Mouse (Mus musculus) forebrain, postnatal 0 days (tissue): ENCODE results near the gene Wdr12. TPM values are rescaled to one million over a fixed set of nuclear protein-coding genes. Genes with fewer than 3 reads are reported as not detected.
A peak's percentile ranks its signal among the peaks of the same experiment; 100 is the strongest.

Experiments used
- ATAC-seq: fragments of 200-750 bp; cut with Nextera tagmentation; 2 replicates; pipeline ENCODE4 v1.8.0; 2017; ENCODE audit warnings: mild to moderate bottlenecking, moderate library complexity
- DNase-seq: peaks from one replicate; pipeline ENCODE4 v3.0.0-alpha.2; 2015
- H3K27ac ChIP-seq: fragments of 300-500 bp; sonication (generic); 2 replicates; pipeline ENCODE4 v1.5.1; 2014; ENCODE audit warnings: low read depth, mild to moderate bottlenecking, antibody characterized with exemption, low read length, moderate library complexity, mixed read lengths
- H3K27me3 ChIP-seq: fragments of 300-500 bp; sonication (generic); 2 replicates; pipeline ENCODE4 v1.6.1; 2014; ENCODE audit warnings: mild to moderate bottlenecking, low read length, mixed read lengths; ENCODE audit not compliant: insufficient read depth
- H3K36me3 ChIP-seq: fragments of 300-500 bp; sonication (generic); 2 replicates; pipeline ENCODE4 v1.6.1; 2014; ENCODE audit warnings: mild to moderate bottlenecking, moderate library complexity; ENCODE audit not compliant: insufficient read depth
- H3K4me1 ChIP-seq: fragments of 300-500 bp; sonication (generic); 2 replicates; pipeline ENCODE4 v1.6.1; 2014; ENCODE audit warnings: antibody characterized with exemption; ENCODE audit not compliant: insufficient read depth
- H3K4me2 ChIP-seq: fragments of 300-500 bp; sonication (generic); 2 replicates; pipeline ENCODE4 v1.6.1; 2014; ENCODE audit warnings: low read depth, mild to moderate bottlenecking, moderate library complexity
- H3K4me3 ChIP-seq: fragments of 300-500 bp; sonication (generic); 2 replicates; pipeline ENCODE4 v1.5.1; 2014; ENCODE audit warnings: low read depth, low read length, mixed read lengths
- H3K9ac ChIP-seq: fragments of 300-500 bp; sonication (generic); 2 replicates; pipeline ENCODE4 v1.6.1; 2014; ENCODE audit warnings: mild to moderate bottlenecking
- H3K9me3 ChIP-seq: fragments of 300-500 bp; sonication (generic); 2 replicates; pipeline ENCODE4 v1.6.1; 2016; ENCODE audit warnings: low read length
- CTCF ChIP-seq: sonication (generic); IDR thresholded peaks from 2 replicates; pipeline ENCODE4 v1.5.1; 2016; ENCODE audit warnings: antibody characterized with exemption, control low read depth, low read depth
- WGBS: fragments of 180-500 bp; shearing (Covaris S2); extraction: QIAGEN DNeasy Blood & Tissue Kit; methylation state at CpG from one replicate; pipeline ENCODE4 v1.1.7; 2014; 5-methylcytosine and 5-hydroxymethylcytosine counted together
- polyA plus RNA-seq: library from polyadenylated mRNA; unstranded; fragments of >200 nt; fragmentation: Nextera tagmentation; extraction: Ambion mirVana; gene quantifications from 2 replicates; pipeline ENCODE4 v1.2.1, GENCODE M21; 2015
- total RNA-seq: library from RNA; depleted of rRNA; stranded (reverse); fragments of >200 nt; gene quantifications from 2 replicates; pipeline ENCODE4 v1.2.3, GENCODE M21; 2014; rRNA removed

Wdr12 gene
- total RNA-seq = 29.2 and 33.2 TPM in 2 replicates
- polyA plus RNA-seq = 51.8 and 55.3 TPM in 2 replicates

GRCm38 (mm10) chr1:60098024-60098781 lies at the start of gene Wdr12, which contains the start of gene Carf:
Gene Wdr12 (minus strand): TSS chr1:60098645.
Gene Carf (plus strand): TSS chr1:60098247.
- Histone ChIP-seq H3K27ac (peak within 1 kb of the TSS; percentile 98), H3K36me3 (peaks cover 8% of the 10 kb centered on the region; the same call in 1 of the 2 replicates), H3K4me3 (peak within 1 kb of the TSS; percentile 65), H3K4me2 (peak within 1 kb of the TSS; percentile 69), H3K4me1 (peaks cover 5% of the 10 kb centered on the region; the same call in 1 of the 2 replicates), H3K27me3 (no peaks in the 10 kb centered on the region), H3K9me3 (no peaks in the 10 kb centered on the region), H3K9ac (peak within 1 kb of the TSS; percentile 81)
- DNase-seq (peak; percentile 99), ATAC-seq (peak; percentile 97)
- under 1% methylated on average over 69 of the region's 71 CpGs for WGBS
- peak; percentile 27; the same call in 1 of the 2 replicates for TF ChIP-seq CTCF

- H3K4me2 ChIP-seq = no peak overlapping the region
- H3K9me3 ChIP-seq = no peaks in the 10 kb centered on the region
- H3K4me3 ChIP-seq = no peak overlapping the region
- H3K27me3 ChIP-seq = no peaks in the 10 kb centered on the region
- no peak for DNase-seq
- H3K27ac ChIP-seq = no peak overlapping the region
- no peaks in the 10 kb centered on the region for H3K4me1 ChIP-seq
- no peak overlapping the region for H3K9ac ChIP-seq
- no peak for TF ChIP-seq CTCF
- peaks cover 6% of the 10 kb centered on the region; the same call in 1 of the 2 replicates for H3K36me3 ChIP-seq
- WGBS = 39% methylated on average over 9 of the region's 9 CpGs
- no peak for ATAC-seq
Measured at GRCm38 (mm10) chr1:60137346-60137745, 38.9 kb upstream of the Wdr12 start.

- H3K9me3 ChIP-seq = no peaks in the 10 kb centered on the region; the same call in 1 of the 2 replicates
- no peak for ATAC-seq
- peaks cover 5% of the 10 kb centered on the region; the same call in 1 of the 2 replicates for H3K36me3 ChIP-seq
- H3K27me3 ChIP-seq = no peaks in the 10 kb centered on the region
- no peak overlapping the region for H3K4me3 ChIP-seq
- no peak for TF ChIP-seq CTCF
- no peak overlapping the region for H3K9ac ChIP-seq
- H3K4me1 ChIP-seq = no peaks in the 10 kb centered on the region
- H3K27ac ChIP-seq = no peak overlapping the region
- H3K4me2 ChIP-seq = no peak overlapping the region
- no peak for DNase-seq
- 91% methylated on average over 7 of the region's 7 CpGs for WGBS
Measured at GRCm38 (mm10) chr1:60117721-60118455, 19.4 kb upstream of the Wdr12 start.

- Histone ChIP-seq H3K4me3 (no peak overlapping the region), H3K36me3 (peaks cover 9% of the 10 kb centered on the region), H3K9ac (no peak overlapping the region), H3K9me3 (no peaks in the 10 kb centered on the region), H3K4me1 (no peaks in the 10 kb centered on the region), H3K27ac (no peak overlapping the region), H3K4me2 (no peak overlapping the region), H3K27me3 (no peaks in the 10 kb centered on the region)
- peak; percentile 16; the same call in 1 of the 2 replicates for TF ChIP-seq CTCF
- WGBS = 98% methylated on average over 1 of the region's 1 CpGs
- DNase-seq (no peak), ATAC-seq (no peak)
Measured at GRCm38 (mm10) chr1:60104582-60104981, 6.1 kb upstream of the Wdr12 start.

GRCm38 (mm10) chr1:60098839-60099238 lies 394 bp upstream of the Wdr12 start:
- 12% methylated on average over 9 of the region's 9 CpGs for WGBS
- Histone ChIP-seq H3K27ac (peak overlapping the region; percentile 98), H3K4me3 (peak overlapping the region; percentile 65), H3K9me3 (no peaks in the 10 kb centered on the region), H3K36me3 (peaks cover 5% of the 10 kb centered on the region; the same call in 1 of the 2 replicates), H3K4me1 (peaks cover 5% of the 10 kb centered on the region; the same call in 1 of the 2 replicates), H3K9ac (peak overlapping the region; percentile 81), H3K27me3 (no peaks in the 10 kb centered on the region), H3K4me2 (peak overlapping the region; percentile 69)
- DNase-seq = peak; percentile 2
- ATAC-seq = no peak
- no peak for TF ChIP-seq CTCF

- peak overlapping the region; percentile 81 for H3K9ac ChIP-seq
- no peaks in the 10 kb centered on the region for H3K9me3 ChIP-seq
- peaks cover 5% of the 10 kb centered on the region; the same call in 1 of the 2 replicates for H3K4me1 ChIP-seq
- peak overlapping the region; percentile 69 for H3K4me2 ChIP-seq
- peaks cover 12% of the 10 kb centered on the region for H3K36me3 ChIP-seq
- ATAC-seq (peak; percentile 89), DNase-seq (no peak)
- peak overlapping the region; percentile 65 for H3K4me3 ChIP-seq
- under 1% methylated on average over 25 of the region's 25 CpGs for WGBS
- peak overlapping the region; percentile 98 for H3K27ac ChIP-seq
- TF ChIP-seq CTCF = no peak
- H3K27me3 ChIP-seq = no peaks in the 10 kb centered on the region
Measured at GRCm38 (mm10) chr1:60097277-60098023, 995 bp downstream of the Wdr12 start.
